Mouse (Mus musculus): ENCODE measurements around the gene Smc1b. TPM values are rescaled to one million over a fixed set of nuclear protein-coding genes. Genes with fewer than 3 reads are reported as not detected.

Smc1b gene
- polyA plus RNA-seq, 1 experiment from 2014 or later: not detected

GRCm38 (mm10) chr15:85027740-85028139, 104.0 kb downstream of the Smc1b start:
- H3K27ac ChIP-seq (ENCODE audit: low read depth, low read length): no peak overlapping the region
- no peak overlapping the region for H3K4me2 ChIP-seq (ENCODE audit: low read depth)
- H3K27me3 ChIP-seq (ENCODE audit: control insufficient read depth, insufficient read depth, low read length): no peaks in the 10 kb centered on the region
- H3K4me3 ChIP-seq (ENCODE audit: low read depth, low read length): no peak overlapping the region
- ATAC-seq (ENCODE audit: insufficient read depth, low FRiP score, low TSS enrichment): no peak
- 36% methylated on average over 4 of the region's 4 CpGs for WGBS
- no peak for DNase-seq (ENCODE audit: low spot score)
- no peaks in the 10 kb centered on the region for H3K36me3 ChIP-seq (ENCODE audit: control insufficient read depth, insufficient read depth, low read length)
- H3K9ac ChIP-seq (ENCODE audit: low read length): no peak overlapping the region
- H3K9me3 ChIP-seq (ENCODE audit: control insufficient read depth, low read length): no peaks in the 10 kb centered on the region
- H3K4me1 ChIP-seq (ENCODE audit: control insufficient read depth, insufficient read depth, low read length): no peaks in the 10 kb centered on the region

DNA sequence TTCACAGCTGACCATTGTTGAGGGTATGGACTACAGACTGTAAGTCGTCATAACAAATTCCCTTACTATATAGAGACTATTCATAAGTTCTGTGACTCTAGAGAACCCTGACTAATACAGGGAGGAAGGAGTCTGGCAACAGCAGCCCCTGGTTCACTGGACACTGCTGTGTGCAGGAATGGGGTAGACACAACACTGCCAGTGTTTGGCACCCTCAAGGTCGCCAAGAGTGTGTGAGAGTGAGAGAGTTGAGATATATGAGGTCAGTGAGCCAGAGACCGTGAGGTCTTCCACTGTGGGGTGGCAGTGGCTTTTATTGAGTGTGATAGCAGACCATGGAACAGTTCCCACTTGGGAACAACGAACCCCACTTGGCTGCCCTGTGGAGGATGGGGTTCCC, 105.6 kb downstream of the Smc1b start:
- Histone ChIP-seq H3K27ac (ENCODE audit: low read depth, low read length) (no peak overlapping the region), H3K9me3 (ENCODE audit: control insufficient read depth, low read length) (no peaks in the 10 kb centered on the region), H3K36me3 (ENCODE audit: control insufficient read depth, insufficient read depth, low read length) (no peaks in the 10 kb centered on the region), H3K9ac (ENCODE audit: low read length) (no peak overlapping the region), H3K4me2 (ENCODE audit: low read depth) (no peak overlapping the region), H3K4me1 (ENCODE audit: control insufficient read depth, insufficient read depth, low read length) (no peaks in the 10 kb centered on the region), H3K4me3 (ENCODE audit: low read depth, low read length) (no peak overlapping the region), H3K27me3 (ENCODE audit: control insufficient read depth, insufficient read depth, low read length) (no peaks in the 10 kb centered on the region)
- DNase-seq (ENCODE audit: low spot score) (no peak), ATAC-seq (ENCODE audit: insufficient read depth, low FRiP score, low TSS enrichment) (no peak)
- 83% methylated on average over 4 of the region's 4 CpGs for WGBS

DNA sequence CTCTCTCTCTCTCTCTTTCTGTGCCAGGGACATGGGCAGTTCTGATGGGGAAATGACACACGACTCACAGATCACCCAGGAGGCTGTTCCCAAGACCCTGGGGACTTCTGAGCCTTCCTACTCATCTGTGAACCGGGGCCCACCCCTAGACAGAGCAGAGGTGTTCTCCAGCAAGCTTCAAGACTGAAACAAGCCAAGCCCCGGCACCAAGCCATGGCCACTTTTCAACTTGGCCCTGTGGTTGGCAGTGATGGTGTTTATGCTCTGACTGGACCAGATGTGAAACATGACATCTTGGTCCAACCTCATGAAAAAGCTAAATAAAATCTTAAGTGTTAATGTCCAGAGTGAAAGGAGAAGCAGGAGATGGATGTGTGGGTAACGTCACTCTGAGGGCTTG, 109.6 kb downstream of the Smc1b start:
- H3K27ac ChIP-seq (ENCODE audit: low read depth, low read length): no peak overlapping the region
- H3K4me1 ChIP-seq (ENCODE audit: control insufficient read depth, insufficient read depth, low read length): no peaks in the 10 kb centered on the region
- no peaks in the 10 kb centered on the region for H3K36me3 ChIP-seq (ENCODE audit: control insufficient read depth, insufficient read depth, low read length)
- 82% methylated on average over 4 of the region's 4 CpGs for WGBS
- H3K4me2 ChIP-seq (ENCODE audit: low read depth): no peak overlapping the region
- no peak overlapping the region for H3K4me3 ChIP-seq (ENCODE audit: low read depth, low read length)
- H3K27me3 ChIP-seq (ENCODE audit: control insufficient read depth, insufficient read depth, low read length): no peaks in the 10 kb centered on the region
- H3K9ac ChIP-seq (ENCODE audit: low read length): no peak overlapping the region
- DNase-seq (ENCODE audit: low spot score) (no peak), ATAC-seq (ENCODE audit: insufficient read depth, low FRiP score, low TSS enrichment) (no peak)
- no peaks in the 10 kb centered on the region for H3K9me3 ChIP-seq (ENCODE audit: control insufficient read depth, low read length)

DNA sequence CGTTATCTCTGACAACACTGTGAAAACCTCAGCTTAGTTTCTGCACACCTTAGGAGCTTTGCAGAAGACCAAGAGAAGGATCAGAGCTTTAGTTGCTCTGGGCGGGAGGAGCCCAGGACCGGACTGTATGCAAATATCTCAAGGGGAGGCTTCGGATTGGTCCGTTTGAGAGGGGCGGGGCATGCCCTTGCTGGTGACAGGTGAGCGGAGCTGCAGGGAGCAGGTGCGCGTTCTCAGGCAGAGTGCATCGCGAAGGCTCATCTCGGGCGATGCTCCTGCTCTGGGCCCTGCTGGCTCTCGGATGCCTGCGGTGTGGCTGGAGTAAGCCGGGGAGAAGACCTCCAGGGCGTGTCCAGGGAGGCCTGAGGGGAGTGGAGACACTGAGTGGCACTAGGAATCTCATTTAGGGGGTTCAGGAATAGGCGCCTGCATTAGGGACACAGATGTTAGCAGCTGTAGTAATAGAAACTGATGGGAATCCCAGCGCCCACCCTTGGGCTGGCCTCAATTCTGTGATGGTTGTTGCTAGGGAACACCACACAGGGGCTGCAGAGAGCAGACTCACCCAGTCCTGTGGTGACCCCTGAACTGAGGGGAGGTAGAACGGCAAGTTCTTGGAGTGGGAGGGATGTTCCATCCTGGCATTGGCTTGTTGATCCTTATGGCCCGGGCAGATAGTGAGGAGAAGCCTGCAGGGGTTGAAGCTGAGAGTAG, 114.7 kb downstream of the Smc1b start, which contains the start of gene Upk3a:
TSS of gene Upk3a (plus strand) at position 191 of the 714 bp plus-strand sequence.
- H3K36me3 ChIP-seq (ENCODE audit: control insufficient read depth, insufficient read depth, low read length): no peaks in the 10 kb centered on the region
- no peak within 1 kb of the TSS for H3K9ac ChIP-seq (ENCODE audit: low read length)
- H3K4me3 ChIP-seq (ENCODE audit: low read depth, low read length): no peak within 1 kb of the TSS
- H3K4me1 ChIP-seq (ENCODE audit: control insufficient read depth, insufficient read depth, low read length): no peaks in the 10 kb centered on the region; the same call in 1 of the 2 replicates
- no peak for ATAC-seq (ENCODE audit: insufficient read depth, low FRiP score, low TSS enrichment)
- 7% methylated on average over 21 of the region's 21 CpGs for WGBS
- peak within 1 kb of the TSS; percentile 18; the same call in 1 of the 2 replicates for H3K4me2 ChIP-seq (ENCODE audit: low read depth)
- DNase-seq (ENCODE audit: low spot score): peak; percentile 20
- H3K27ac ChIP-seq (ENCODE audit: low read depth, low read length): no peak within 1 kb of the TSS
- no peaks in the 10 kb centered on the region for H3K9me3 ChIP-seq (ENCODE audit: control insufficient read depth, low read length)
- no peaks in the 10 kb centered on the region for H3K27me3 ChIP-seq (ENCODE audit: control insufficient read depth, insufficient read depth, low read length)

DNA sequence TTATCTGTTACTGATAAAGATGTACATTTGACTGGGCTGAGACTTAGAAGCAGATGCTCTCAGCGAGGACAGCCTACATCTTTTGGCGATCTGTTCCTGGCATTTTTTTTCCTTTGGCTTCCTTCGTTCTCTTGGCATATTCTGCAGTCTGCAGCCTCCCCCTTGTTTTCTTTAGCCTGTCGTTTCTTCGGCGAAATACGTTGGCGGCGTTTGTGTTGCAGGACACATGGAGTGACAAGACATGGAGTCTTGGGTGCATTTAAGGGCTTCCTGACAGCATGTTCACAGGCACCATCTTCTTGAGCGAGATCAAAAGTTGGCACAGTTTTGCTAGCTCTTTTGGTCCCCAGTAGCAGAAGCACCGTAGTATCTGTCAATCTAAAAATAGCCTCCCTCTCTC, 116.0 kb downstream of the Smc1b start:
- Histone ChIP-seq H3K27me3 (ENCODE audit: control insufficient read depth, insufficient read depth, low read length) (no peaks in the 10 kb centered on the region), H3K4me1 (ENCODE audit: control insufficient read depth, insufficient read depth, low read length) (peaks cover 5% of the 10 kb centered on the region), H3K9ac (ENCODE audit: low read length) (no peak overlapping the region), H3K27ac (ENCODE audit: low read depth, low read length) (no peak overlapping the region), H3K36me3 (ENCODE audit: control insufficient read depth, insufficient read depth, low read length) (no peaks in the 10 kb centered on the region), H3K9me3 (ENCODE audit: control insufficient read depth, low read length) (no peaks in the 10 kb centered on the region), H3K4me3 (ENCODE audit: low read depth, low read length) (no peak overlapping the region), H3K4me2 (ENCODE audit: low read depth) (no peak overlapping the region)
- ATAC-seq (ENCODE audit: insufficient read depth, low FRiP score, low TSS enrichment) (no peak), DNase-seq (ENCODE audit: low spot score) (no peak)
- WGBS: 88% methylated on average over 11 of the region's 11 CpGs

Other genes with a start within 250 kb of the Smc1b start
- gene Gm29666, start 211.9 kb downstream of the Smc1b start, polyA plus RNA-seq (2014; fragmentation: Nextera tagmentation; extraction: Ambion mirVana): 0.77 and 0.81 TPM in 2 replicates
- 61.5 and 63.4 TPM in 2 replicates for gene Nup50, start 208.6 kb downstream of the Smc1b start, polyA plus RNA-seq (2014; fragmentation: Nextera tagmentation; extraction: Ambion mirVana)
- gene 5031439G07Rik, start 143.4 kb downstream of the Smc1b start, polyA plus RNA-seq (2014; fragmentation: Nextera tagmentation; extraction: Ambion mirVana): 36.4 and 39.3 TPM in 2 replicates
- gene Upk3a, start 114.8 kb downstream of the Smc1b start, polyA plus RNA-seq (2014; fragmentation: Nextera tagmentation; extraction: Ambion mirVana): not detected in 2 replicates
- 29.3 and 29.4 TPM in 2 replicates for gene Fam118a, start 103.0 kb downstream of the Smc1b start, polyA plus RNA-seq (2014; fragmentation: Nextera tagmentation; extraction: Ambion mirVana)
- 0.62 and 0.78 TPM in 2 replicates for gene Ribc2, start 114 bp upstream of the Smc1b start, polyA plus RNA-seq (2014; fragmentation: Nextera tagmentation; extraction: Ambion mirVana)
- gene Fbln1, start 74.0 kb upstream of the Smc1b start, polyA plus RNA-seq (2014; fragmentation: Nextera tagmentation; extraction: Ambion mirVana): 115 and 120 TPM in 2 replicates
- 440 and 449 TPM in 2 replicates for gene Atxn10, start 204.3 kb upstream of the Smc1b start, polyA plus RNA-seq (2014; fragmentation: Nextera tagmentation; extraction: Ambion mirVana)